ENCODE assay signal across 14 mouse cellular contexts in the genomic region with DNA sequence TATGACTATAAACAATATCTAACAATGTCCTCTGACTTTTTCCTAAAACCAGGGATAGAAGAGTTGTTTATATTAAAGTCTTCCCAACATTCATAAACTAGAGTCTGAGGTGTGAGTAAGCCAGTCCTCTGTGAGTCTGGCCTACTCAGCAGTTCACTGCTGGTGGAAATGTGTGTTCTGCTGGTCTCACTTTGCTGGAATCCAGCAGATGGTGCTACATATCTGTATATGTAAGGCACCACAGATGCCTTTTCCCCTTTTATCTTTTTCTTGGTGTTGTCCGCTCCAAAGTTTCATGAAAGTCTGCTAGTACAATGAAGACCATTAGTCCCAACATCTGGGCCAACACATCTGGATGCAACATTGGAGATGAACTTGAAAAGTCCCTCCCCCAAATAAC. TPM values are rescaled to one million over a fixed set of nuclear protein-coding genes. Genes with fewer than 3 reads are reported as not detected.
A peak's percentile ranks its signal among the peaks of the same experiment; 100 is the strongest.
DNase-seq lines count a peak whose midpoint lies in the region; ATAC-seq and TF ChIP-seq lines count a peak whose summit lies in the region.
"Had no signal": no experiment of that assay in that cellular context is flagged by ENCODE, and none has a peak within 500 bp of the region (broad histone marks: within the 10 kb centered on the region; RNA-seq: fewer than 3 reads in every experiment).

No protein-coding gene starts in this region.

- H3K27ac ChIP-seq in heart, postnatal 0 days (ENCODE audit: low read depth) = no peak overlapping the region
- H3K27ac ChIP-seq in CH12.LX (ENCODE audit: insufficient read depth, low read depth) = no peak overlapping the region
- H3K27ac ChIP-seq: hindbrain, embryonic 12.5 days; limb, embryonic 12.5 days; lung, embryonic 15.5 days; midbrain, embryonic 10.5 days; neural tube, embryonic 13.5 days had no signal

- no peak overlapping the region for H3K9ac ChIP-seq in heart, postnatal 0 days (replicated peaks; ENCODE audit: low read depth, low read length)
- H3K9ac ChIP-seq in CH12.LX (ENCODE audit: insufficient read depth, low read depth) = no peak overlapping the region
- H3K9ac ChIP-seq: hindbrain, embryonic 12.5 days; limb, embryonic 12.5 days; lung, embryonic 15.5 days; neural tube, embryonic 13.5 days had no signal

- dilution Hi-C loops in CH12.LX (cut with MboI; ENCODE audit: extremely low pct_ligation_motif_present, extremely low pct_unique_long_range_greater_than_20kb, low sequenced_read_pairs) = no loop called here

- peak; percentile 33 for TF ChIP-seq CTCF in heart, postnatal 0 days (IDR thresholded peaks at IDR 0.05; ENCODE audit: low read depth)
- peak in 1 of 2 experiments; percentile 35; a peak in 2 of 4 replicates for TF ChIP-seq CTCF in CH12.LX (conservative IDR thresholded peaks at IDR 0.05 in 1 of 2, IDR thresholded peaks at IDR 0.05 in 1 of 2; ENCODE audit: low read depth in 2 of 2, low read length in 2 of 2)

- no peak for TF ChIP-seq POLR2A in CH12.LX (IDR thresholded peaks at IDR 0.05; ENCODE audit: low read depth, low read length)

- no peaks in the 10 kb centered on the region for H3K79me2 ChIP-seq in CH12.LX (replicated peaks; ENCODE audit: control insufficient read depth, extremely low read depth, insufficient read depth, poor library complexity, severe bottlenecking)

- no peak for DNase-seq in heart, postnatal 0 days (ENCODE audit: low spot score)
- no peak for DNase-seq in heart, postnatal 14 days
- DNase-seq in left cerebral cortex, postnatal 25 days (ENCODE audit: low spot score in 2 of 2) = peak; percentile 24 to 53
- DNase-seq in left cerebral cortex, postnatal 36 days (ENCODE audit: low spot score in 2 of 2) = no peak
- DNase-seq in CH12.LX (ENCODE audit: extremely low read depth) (no peak), NIH3T3 (ENCODE audit: low read depth) (peak; percentile 14)
- DNase-seq in urinary bladder, postnatal 36 days (ENCODE audit: low spot score in 2 of 2) = no peak
- DNase-seq: cerebellum, adult 9-11 months; kidney, postnatal 10 days had no signal

- no peaks in the 10 kb centered on the region for H3K4me1 ChIP-seq in heart, postnatal 0 days (ENCODE audit: control insufficient read depth, insufficient read depth)
- H3K4me1 ChIP-seq in CH12.LX (ENCODE audit: control insufficient read depth in 1 of 2, insufficient read depth in 2 of 2) = peaks cover 0 to 6% of the 10 kb centered on the region in 2 experiments; a peak in 2 of 4 replicates
- H3K4me1 ChIP-seq: hindbrain, embryonic 12.5 days; limb, embryonic 12.5 days; lung, embryonic 15.5 days; midbrain, embryonic 10.5 days; neural tube, embryonic 13.5 days had no signal

- H3K9me3 ChIP-seq in heart, postnatal 0 days (replicated peaks; ENCODE audit: control insufficient read depth, low read length) = no peaks in the 10 kb centered on the region
- no peaks in the 10 kb centered on the region for H3K9me3 ChIP-seq in CH12.LX (replicated peaks; ENCODE audit: low read length)
- H3K9me3 ChIP-seq: hindbrain, embryonic 12.5 days; limb, embryonic 12.5 days; lung, embryonic 15.5 days; midbrain, embryonic 10.5 days; neural tube, embryonic 13.5 days had no signal

- H3K36me3 ChIP-seq in heart, postnatal 0 days (replicated peaks; ENCODE audit: control insufficient read depth, insufficient read depth, low read length) = no peaks in the 10 kb centered on the region
- H3K36me3 ChIP-seq in CH12.LX (replicated peaks in 1 of 2; ENCODE audit: control insufficient read depth in 1 of 2, insufficient read depth in 1 of 2, low read length in 1 of 2) = no peaks in the 10 kb centered on the region
- H3K36me3 ChIP-seq: hindbrain, embryonic 12.5 days; limb, embryonic 12.5 days; lung, embryonic 15.5 days; midbrain, embryonic 10.5 days; neural tube, embryonic 13.5 days had no signal

- no peak for TF ChIP-seq EP300 in heart, postnatal 0 days (IDR thresholded peaks at IDR 0.05; ENCODE audit: low read depth)
- no peak for TF ChIP-seq EP300 in CH12.LX (IDR thresholded peaks at IDR 0.05; ENCODE audit: low read length)

- peak; percentile 32 for TF ChIP-seq RAD21 in CH12.LX (IDR thresholded peaks at IDR 0.05; ENCODE audit: low read depth, low read length)

- no peak for ATAC-seq in heart, postnatal 0 days (ENCODE audit: insufficient read depth, low read depth)

- intact Hi-C loops in heart, postnatal 14 days (cut with DNase I) = no loop called here
- intact Hi-C loops in left cerebral cortex, postnatal 25 days (cut with DNase I) = loop anchor here (1.0 to 10.0 kb wide), 2 partner anchors 65 to 352 kb away; no protein-coding TSS in a partner anchor
- intact Hi-C loops in left cerebral cortex, postnatal 36 days (cut with DNase I) = loop anchor here (2.0 kb wide), 1 partner anchor 66 kb away; no protein-coding TSS in a partner anchor

- in situ Hi-C loops in CH12.LX (cut with MboI; ENCODE audit: low pct_ligation_motif_present, low pct_unique_long_range_greater_than_20kb, low sequenced_read_pairs) = no loop called here

- WGBS in heart, postnatal 0 days = 25% methylated on average over 1 of the region's 1 CpGs

- H3K4me3 ChIP-seq in heart, postnatal 0 days (ENCODE audit: low read depth, low read length) = no peak overlapping the region
- H3K4me3 ChIP-seq in CH12.LX (replicated peaks in 1 of 3; ENCODE audit: low read depth in 2 of 3, low read length in 2 of 3, poor library complexity in 1 of 3) = no peak overlapping the region
- H3K4me3 ChIP-seq: hindbrain, embryonic 12.5 days; limb, embryonic 12.5 days; lung, embryonic 15.5 days; midbrain, embryonic 10.5 days; neural tube, embryonic 13.5 days had no signal

- H3K4me2 ChIP-seq in heart, postnatal 0 days (ENCODE audit: low read depth, low read length) = no peak overlapping the region
- no peak overlapping the region for H3K4me2 ChIP-seq in CH12.LX (ENCODE audit: insufficient read depth, low read depth, poor library complexity, severe bottlenecking)
- H3K4me2 ChIP-seq: hindbrain, embryonic 12.5 days; limb, embryonic 12.5 days; lung, embryonic 15.5 days; neural tube, embryonic 13.5 days had no signal

- no peaks in the 10 kb centered on the region for H3K27me3 ChIP-seq in heart, postnatal 0 days (ENCODE audit: control insufficient read depth, insufficient read depth, low read length)
- no peaks in the 10 kb centered on the region for H3K27me3 ChIP-seq in CH12.LX (replicated peaks)
- H3K27me3 ChIP-seq: hindbrain, embryonic 12.5 days; limb, embryonic 12.5 days; lung, embryonic 15.5 days; neural tube, embryonic 13.5 days had no signal

TF ChIP-seq in CH12.LX, 34 proteins besides CTCF, POLR2A, EP300 and RAD21:
- no peak for TF ChIP-seq CHD2 (IDR thresholded peaks at IDR 0.05; ENCODE audit: low read length)
- TF ChIP-seq MXI1 (IDR thresholded peaks at IDR 0.05; ENCODE audit: low read depth, low read length) = no peak
- no peak for TF ChIP-seq JUND (conservative IDR thresholded peaks at IDR 0.05; ENCODE audit: low read depth, low read length)
- TF ChIP-seq PAX5 (IDR thresholded peaks at IDR 0.05; ENCODE audit: low read length) = no peak
- no peak for TF ChIP-seq ZC3H11A (IDR thresholded peaks at IDR 0.05; ENCODE audit: low read depth, low read length)
- TF ChIP-seq MEF2A (IDR thresholded peaks at IDR 0.05; ENCODE audit: borderline replicate concordance, low read depth, low read length) = no peak
- TF ChIP-seq MYC (IDR thresholded peaks at IDR 0.05; ENCODE audit: low read depth, low read length) = no peak
- no peak for TF ChIP-seq USF1 (IDR thresholded peaks at IDR 0.05; ENCODE audit: low read depth, low read length)
- no peak for TF ChIP-seq GABPA (IDR thresholded peaks at IDR 0.05; ENCODE audit: insufficient replicate concordance, low read depth, low read length)

RNA-seq across cellular contexts. Expression of gene Ccdc39, which starts 9.0 kb away (rescaled TPM):
- not detected in 2 replicates for total RNA-seq in heart, postnatal 0 days (2014; rRNA removed; ENCODE audit: low replicate concordance)
- polyA plus RNA-seq in heart, postnatal 0 days (2015; fragmentation: Nextera tagmentation; extraction: Ambion mirVana) = 0.30 and 0.91 TPM in 2 replicates
- under 1 TPM; 0.37 to 0.53 TPM for total RNA-seq in heart, postnatal 14 days (2021)
- total RNA-seq in left cerebral cortex, postnatal 25 days (2021) = 10 to 100 TPM; 23.1 to 23.8 TPM
- 10 to 100 TPM; 16.7 to 39.2 TPM for total RNA-seq in left cerebral cortex, postnatal 36 days (2021)
- total RNA-seq in CH12.LX (2012; rRNA removed) (0.17 and 0.25 TPM in 2 replicates), CH12.LX (2014; rRNA removed) (0.51 and 0.77 TPM in 2 replicates)
- 5.6 and 6.9 TPM in 2 replicates for polyA plus RNA-seq in CH12.LX (2012; ENCODE audit: insufficient read length, low read depth)

RNA-seq across cellular contexts. Expression of gene Ttc14, which starts 53.4 kb away (rescaled TPM):
- 19.7 and 30.5 TPM in 2 replicates for total RNA-seq in heart, postnatal 0 days (2014; rRNA removed; ENCODE audit: low replicate concordance)
- 27.4 and 29.2 TPM in 2 replicates for polyA plus RNA-seq in heart, postnatal 0 days (2015; fragmentation: Nextera tagmentation; extraction: Ambion mirVana)
- total RNA-seq in heart, postnatal 14 days (2021) = 10 to 100 TPM; 24.9 to 26.7 TPM
- total RNA-seq in left cerebral cortex, postnatal 25 days (2021) = 10 to 100 TPM; 75.5 to 84.9 TPM
- 10 to 100 TPM; 57.1 to 93.7 TPM for total RNA-seq in left cerebral cortex, postnatal 36 days (2021)
- total RNA-seq in CH12.LX (2012; rRNA removed) (21.5 and 29.0 TPM in 2 replicates), CH12.LX (2014; rRNA removed) (30.5 and 40.3 TPM in 2 replicates)
- polyA plus RNA-seq in CH12.LX (2012; ENCODE audit: insufficient read length, low read depth) = 36.8 and 38.2 TPM in 2 replicates

Comparison
In these comparisons a context has a peak if more than half of its experiments do, and no peak if none do; other contexts are left out.
1. DNase-seq: peak in left cerebral cortex, postnatal 25 days (2 of 2) and NIH3T3 (single experiment); none in heart, postnatal 0 days (single experiment), heart, postnatal 14 days (0 of 2), left cerebral cortex, postnatal 36 days (0 of 2), CH12.LX (single experiment) and urinary bladder, postnatal 36 days (0 of 2).
2. RNA of gene Ccdc39, which starts 9.0 kb away (total RNA-seq): 16.7 to 39.2 TPM in left cerebral cortex, postnatal 36 days and 23.1 to 23.8 TPM in left cerebral cortex, postnatal 25 days; 0.37 to 0.53 TPM in heart, postnatal 14 days, 0.17 to 0.77 TPM in CH12.LX and not detected in heart, postnatal 0 days; every median in the first group is over 10 times any median in the second.